Mouse (Mus musculus) MEL (cell line): ENCODE results near the gene Rpp30. TPM values are rescaled to one million over a fixed set of nuclear protein-coding genes. Genes with fewer than 3 reads are reported as not detected.
A peak's percentile ranks its signal among the peaks of the same experiment; 100 is the strongest.

Experiments used
- DNase-seq: peaks from one replicate; pipeline ENCODE4 v3.0.0; 2011; ENCODE audit warnings: low read depth, low spot score
- H3K27ac ChIP-seq: 2 replicates; pipeline ENCODE4 v1.5.1; 2012; ENCODE audit warnings: low read depth, mild to moderate bottlenecking, control low read depth, low read length, moderate library complexity; ENCODE audit not compliant: control insufficient read depth
- H3K27me3 ChIP-seq, 2 experiments: fragments of 150-350 bp in 1 of 2; sonication (generic) in 1 of 2; 2 replicates each; pipeline ENCODE4 v1.6.1; 2012; ENCODE audit warnings: low read length in 2 of 2, mild to moderate bottlenecking in 2 of 2, improper control_type of control experiment in 1 of 2, moderate library complexity in 1 of 2; ENCODE audit not compliant: insufficient read depth in 2 of 2, control insufficient read depth in 1 of 2
- H3K36me3 ChIP-seq, 2 experiments: 2 replicates each; pipeline ENCODE4 v1.6.1; 2012 to 2014; ENCODE audit warnings: low read length in 2 of 2, improper control_type of control experiment in 1 of 2, inconsistent platforms in 1 of 2, mild to moderate bottlenecking in 1 of 2; ENCODE audit not compliant: insufficient read depth in 2 of 2, control insufficient read depth in 1 of 2
- H3K4me1 ChIP-seq, 2 experiments: fragments of 150-350 bp in 1 of 2; sonication (generic) in 1 of 2; 2 replicates each; pipeline ENCODE4 v1.6.1; 2012; ENCODE audit warnings: low read length in 2 of 2, improper control_type of control experiment in 1 of 2, mild to moderate bottlenecking in 1 of 2; ENCODE audit not compliant: insufficient read depth in 2 of 2, control insufficient read depth in 1 of 2
- H3K4me3 ChIP-seq, 2 experiments: fragments of 150-350 bp in 1 of 2; sonication (generic) in 1 of 2; 2 replicates each; pipeline ENCODE4 v1.5.1; 2012; ENCODE audit warnings: low read depth in 2 of 2, low read length in 2 of 2, mild to moderate bottlenecking in 2 of 2, moderate library complexity in 2 of 2, control low read depth in 1 of 2, improper control_type of control experiment in 1 of 2; ENCODE audit not compliant: control insufficient read depth in 1 of 2, insufficient read depth in 1 of 2
- H3K79me2 ChIP-seq: 2 replicates; pipeline ENCODE4 v1.6.1; 2012; ENCODE audit warnings: mild to moderate bottlenecking, low read length, moderate library complexity; ENCODE audit not compliant: control insufficient read depth, poor library complexity, insufficient read depth
- H3K9ac ChIP-seq: 2 replicates; pipeline ENCODE4 v1.6.1; 2012; ENCODE audit warnings: low read depth, mild to moderate bottlenecking, control low read depth, low read length, moderate library complexity; ENCODE audit not compliant: control insufficient read depth, poor library complexity, severe bottlenecking
- H3K9me3 ChIP-seq: fragments of 150-350 bp; sonication (generic); replicated peaks from 2 replicates; pipeline ENCODE4 v1.6.1; 2012; ENCODE audit warnings: mild to moderate bottlenecking, low read length, improper control_type of control experiment, moderate library complexity; ENCODE audit not compliant: insufficient read depth
- CHD1 ChIP-seq: IDR thresholded peaks from 2 replicates; pipeline ENCODE4 v1.6.1; 2012; ENCODE audit warnings: low read depth, mild to moderate bottlenecking, inconsistent platforms, low read length, improper control_type of control experiment
- CTCF ChIP-seq, 3 experiments: IDR thresholded peaks in 2 of 3; conservative IDR thresholded peaks in 1 of 3; 2 replicates each; pipeline ENCODE4 v1.5.1; 2011 to 2012; ENCODE audit warnings: low read length in 3 of 3, low read depth in 2 of 3, mild to moderate bottlenecking in 2 of 3, improper control_type of control experiment in 1 of 3, inconsistent platforms in 1 of 3, mixed read lengths in 1 of 3, moderate library complexity in 1 of 3; ENCODE audit not compliant: control insufficient read depth in 1 of 3, insufficient read depth in 1 of 3, poor library complexity in 1 of 3, severe bottlenecking in 1 of 3
- ETS1 ChIP-seq: IDR thresholded peaks from 2 replicates; pipeline ENCODE4 v1.6.1; 2012; ENCODE audit warnings: low read depth, mild to moderate bottlenecking, inconsistent platforms, low read length, improper control_type of control experiment, moderate library complexity
- GATA1 ChIP-seq: IDR thresholded peaks from 2 replicates; pipeline ENCODE4 v1.6.1; 2011; ENCODE audit warnings: low read depth, low read length, improper control_type of control experiment
- MAFK ChIP-seq: IDR thresholded peaks from 2 replicates; pipeline ENCODE4 v1.6.1; 2011; ENCODE audit warnings: low read depth, mild to moderate bottlenecking, low read length, improper control_type of control experiment, borderline replicate concordance
- MAZ ChIP-seq: IDR thresholded peaks from 2 replicates; pipeline ENCODE4 v1.6.1; 2012; ENCODE audit warnings: low read depth, mild to moderate bottlenecking, inconsistent platforms, low read length, improper control_type of control experiment
- MEF2A ChIP-seq: IDR thresholded peaks from 2 replicates; pipeline ENCODE4 v1.6.1; 2014; ENCODE audit warnings: low read depth, mild to moderate bottlenecking, inconsistent platforms, low read length, improper control_type of control experiment; ENCODE audit not compliant: poor library complexity, insufficient replicate concordance, severe bottlenecking; ENCODE audit errors: extremely low read depth
- NRF1 ChIP-seq: IDR thresholded peaks from 2 replicates; pipeline ENCODE4 v1.6.1; 2014; ENCODE audit warnings: low read depth, mild to moderate bottlenecking, inconsistent platforms, low read length, improper control_type of control experiment, moderate library complexity; ENCODE audit not compliant: poor library complexity, insufficient read depth, severe bottlenecking
- POLR2AphosphoS5 ChIP-seq: IDR thresholded peaks from 2 replicates; pipeline ENCODE4 v1.6.1; 2012; ENCODE audit warnings: low read depth, borderline replicate concordance, mild to moderate bottlenecking, inconsistent platforms, low read length, moderate library complexity, mixed read lengths
- RAD21 ChIP-seq: IDR thresholded peaks from 2 replicates; pipeline ENCODE4 v1.6.1; 2011; ENCODE audit warnings: mild to moderate bottlenecking, low read depth, low read length, improper control_type of control experiment
- RCOR1 ChIP-seq: IDR thresholded peaks from 2 replicates; pipeline ENCODE4 v1.6.1; 2012; ENCODE audit warnings: low read depth, mild to moderate bottlenecking, inconsistent platforms, low read length, improper control_type of control experiment
- SMC3 ChIP-seq: IDR thresholded peaks from 2 replicates; pipeline ENCODE4 v1.6.1; 2011; ENCODE audit warnings: low read depth, low read length, improper control_type of control experiment
- USF2 ChIP-seq, 2 experiments: IDR thresholded peaks; 2 replicates each; pipeline ENCODE4 v1.6.1; 2011 to 2012; ENCODE audit warnings: improper control_type of control experiment in 2 of 2, low read length in 2 of 2, borderline replicate concordance in 1 of 2, inconsistent platforms in 1 of 2, low read depth in 1 of 2, mild to moderate bottlenecking in 1 of 2; ENCODE audit not compliant: insufficient read depth in 1 of 2
- ZC3H11A ChIP-seq: IDR thresholded peaks from 2 replicates; pipeline ENCODE4 v1.6.1; 2012; ENCODE audit warnings: low read depth, mild to moderate bottlenecking, inconsistent platforms, low read length, improper control_type of control experiment
- ZKSCAN1 ChIP-seq: IDR thresholded peaks from 2 replicates; pipeline ENCODE4 v1.6.1; 2012; ENCODE audit warnings: low read depth, mild to moderate bottlenecking, inconsistent platforms, low read length, improper control_type of control experiment, moderate library complexity
- ZMIZ1 ChIP-seq: IDR thresholded peaks from 2 replicates; pipeline ENCODE4 v1.6.1; 2012; ENCODE audit warnings: low read depth, mild to moderate bottlenecking, inconsistent platforms, low read length, improper control_type of control experiment, moderate library complexity
- ZNF384 ChIP-seq: IDR thresholded peaks from 2 replicates; pipeline ENCODE4 v1.6.1; 2012; ENCODE audit warnings: low read depth, mild to moderate bottlenecking, inconsistent platforms, low read length, improper control_type of control experiment
- polyA plus RNA-seq, 2 experiments: library from polyadenylated mRNA; stranded (reverse) in 1 of 2; unstranded in 1 of 2; fragments of >175 nt in 1 of 2; fragments of >200 nt in 1 of 2; gene quantifications; 2 replicates each; pipeline versions ENCODE4 v1.2.1 to v1.2.4; 2012; ENCODE audit warnings: low replicate concordance in 2 of 2, low read depth in 1 of 2; ENCODE audit not compliant: insufficient read length in 2 of 2, insufficient read depth in 1 of 2, missing spikeins in 1 of 2
- total RNA-seq: library from RNA; depleted of rRNA; stranded (reverse); fragments of 300-350 nt; gene quantifications from 2 replicates; pipeline ENCODE4 v1.2.3, GENCODE M21; 2012

Rpp30 gene
- total and polyA plus RNA-seq, 3 experiments, result 55.4 to 81.3 TPM; not detected in 1

GRCm38 (mm10) chr19:36110465-36110864, 26.9 kb downstream of the Rpp30 start:
- TF ChIP-seq MEF2A (no peak), GATA1 (no peak), MAZ (no peak), CHD1 (no peak), NRF1 (no peak), MAFK (no peak), RCOR1 (no peak), ZNF384 (no peak), USF2 (IDR thresholded peaks at IDR 0.05; ENCODE audit: borderline replicate concordance in 1 of 2, insufficient read depth in 1 of 2, low read depth in 1 of 2, low read length in 2 of 2) (no peak), ETS1 (no peak), ZKSCAN1 (no peak)
- H3K9me3 ChIP-seq, result no peaks in the 10 kb centered on the region
- no peaks in the 10 kb centered on the region for H3K36me3 ChIP-seq
- H3K4me1 ChIP-seq, result no peaks in the 10 kb centered on the region
- DNase-seq, result no peak
- H3K4me3 ChIP-seq, result no peak overlapping the region
- H3K9ac ChIP-seq, result no peak overlapping the region
- H3K79me2 ChIP-seq, result no peaks in the 10 kb centered on the region
- H3K27ac ChIP-seq, result no peak overlapping the region
- 0 out of 4 replicates have a peak, but pooled peaks cover 0 to 1% of the 10 kb centered on the region in 2 experiments for H3K27me3 ChIP-seq

- no peaks in the 10 kb centered on the region for H3K36me3 ChIP-seq
Measured at GRCm38 (mm10) chr19:36111054-36111895, 27.8 kb downstream of the Rpp30 start.

More at GRCm38 (mm10) chr19:36111054-36111895, 27.8 kb downstream of the Rpp30 start:
- TF ChIP-seq ZNF384 (no peak), POLR2AphosphoS5 (no peak), ZC3H11A (peak; percentile 56), CTCF (IDR thresholded peaks at IDR 0.05 in 2 of 3, conservative IDR thresholded peaks at IDR 0.05 in 1 of 3; ENCODE audit: control insufficient read depth in 1 of 3, insufficient read depth in 1 of 3, low read depth in 2 of 3, low read length in 3 of 3, poor library complexity in 1 of 3, severe bottlenecking in 1 of 3) (peak in 2 of 3 experiments; percentile 47 to 63; a peak in 4 of 6 replicates), SMC3 (peak; percentile 78), RAD21 (peak; percentile 75), ZMIZ1 (no peak)
- Histone ChIP-seq H3K9me3 (no peaks in the 10 kb centered on the region), H3K4me3 (no peak overlapping the region), H3K4me1 (no peaks in the 10 kb centered on the region), H3K27me3 (0 out of 4 replicates have a peak, but pooled peaks cover 0 to 1% of the 10 kb centered on the region in 2 experiments), H3K9ac (no peak overlapping the region), H3K79me2 (no peaks in the 10 kb centered on the region), H3K27ac (no peak overlapping the region)
- peak; percentile 54 for DNase-seq
